Comparison of ENCODE assay signal across 8 mouse cellular contexts in genomic region chr11:90249025-90249650, GRCm38 (mm10). TPM values are rescaled to one million over a fixed set of nuclear protein-coding genes. Genes with fewer than 3 reads are reported as not detected.
DNase-seq lines count a peak whose midpoint lies in the region; ATAC-seq lines count a peak whose summit lies in the region.

Mmd (plus strand) TSS chr11:90249456.

- H3K36me3 ChIP-seq in hindbrain, embryonic 16.5 days (ENCODE audit: control insufficient read depth, insufficient read depth, low read length): no peaks in the 10 kb centered on the region
- H3K36me3 ChIP-seq in macrophage (ENCODE audit: inconsistent target): no peaks in the 10 kb centered on the region

- H3K9me3 ChIP-seq in hindbrain, embryonic 16.5 days (ENCODE audit: control insufficient read depth, low read length): no peaks in the 10 kb centered on the region

- peaks cover 19% of the 10 kb centered on the region for H3K4me1 ChIP-seq in hindbrain, embryonic 16.5 days (ENCODE audit: control insufficient read depth, insufficient read depth, low read depth, low read length)

- no peaks in the 10 kb centered on the region for H3K27me3 ChIP-seq in hindbrain, embryonic 16.5 days (replicated peaks; ENCODE audit: control insufficient read depth, insufficient read depth, low read length)

- peaks cover 44% of the 10 kb centered on the region for H3K79me2 ChIP-seq in macrophage (ENCODE audit: inconsistent target)

- H3K4me2 ChIP-seq in hindbrain, embryonic 16.5 days (ENCODE audit: low read length): peak within 1 kb of the TSS; percentile 73

- peak within 1 kb of the TSS; percentile 95 for H3K9ac ChIP-seq in hindbrain, embryonic 16.5 days (ENCODE audit: low read depth, low read length)

- peak; percentile 99 for ATAC-seq in hindbrain, embryonic 16.5 days

- H3K27ac ChIP-seq in hindbrain, embryonic 16.5 days (ENCODE audit: low read depth, low read length): peak within 1 kb of the TSS; percentile 95
- peak within 1 kb of the TSS; percentile 66 for H3K27ac ChIP-seq in macrophage

- H3K4me3 ChIP-seq in hindbrain, embryonic 16.5 days (ENCODE audit: low read length): peak within 1 kb of the TSS; percentile 87
- H3K4me3 ChIP-seq in macrophage (ENCODE audit: inconsistent target): peak within 1 kb of the TSS; percentile 91

- DNase-seq in WW6 (ENCODE audit: low read depth, low spot score): peak; percentile 99
- peak; percentile 87 to 94 for DNase-seq in cerebellum, postnatal 4 days (ENCODE audit: low spot score in 2 of 2)
- DNase-seq in gastrocnemius, adult 18-20 months (ENCODE audit: low spot score): peak; percentile 98
- peak; percentile 93 to 99 for DNase-seq in left cerebral cortex, adult 18-20 months (ENCODE audit: low spot score in 2 of 2)
- peak; percentile 99 for DNase-seq in right cerebral cortex, adult 18-20 months
- peak; percentile 86 for DNase-seq in urinary bladder, postnatal 10 days (ENCODE audit: low spot score)

- WGBS in hindbrain, embryonic 16.5 days: under 1% methylated on average over 23 of the region's 51 CpGs
- WGBS in macrophage (ENCODE audit: missing documents): under 1% methylated on average over 43 of the region's 51 CpGs

RNA-seq across cellular contexts. Expression of gene Mmd, which starts in this region (rescaled TPM):
- total RNA-seq in gastrocnemius, adult 18-20 months (2021): 10 to 100 TPM in 1 of 2 experiments, 1 to 10 TPM in 1; 9.5 to 16.2 TPM
- polyA plus RNA-seq in hindbrain, embryonic 16.5 days (2015; fragmentation: Nextera tagmentation; extraction: Ambion mirVana): 118 and 125 TPM in 2 replicates
- total RNA-seq in left cerebral cortex, adult 18-20 months (2021): 100 to 1,000 TPM; 217 TPM
- total RNA-seq in macrophage (2018; cell fraction: chromatin; rRNA removed): 100 to 1,000 TPM in 4 of 26 experiments, 10 to 100 TPM in 16, 1 to 10 TPM in 6; 6.8 to 147 (median 26.0) TPM
- total RNA-seq in macrophage (2018; cell fraction: cytosol; rRNA removed): 10 to 100 TPM; 10.9 to 73.8 (median 29.3) TPM
- total RNA-seq in macrophage (2018; cell fraction: nucleus; rRNA removed): 100 to 1,000 TPM in 2 of 26 experiments, 10 to 100 TPM in 22, 1 to 10 TPM in 2; 8.0 to 112 (median 27.7) TPM
- 28.1 to 57.5 TPM (median 47.7 TPM) in 3 replicates for polyA plus RNA-seq in macrophage (2018)

Comparison
In these comparisons a context has a peak if more than half of its experiments do, and no peak if none do; other contexts are left out.
1. Peak in every context shown above with its lines: DNase-seq, ATAC-seq, H3K4me3 ChIP-seq and H3K27ac ChIP-seq.
2. RNA of gene Mmd (total RNA-seq): 217 TPM in left cerebral cortex, adult 18-20 months; 9.5 to 16.2 TPM in gastrocnemius, adult 18-20 months; every median in the first group is over 10 times any median in the second.